Mouse (Mus musculus): ENCODE results near the gene Tbata. TPM values are rescaled to one million over a fixed set of nuclear protein-coding genes. Genes with fewer than 3 reads are reported as not detected.

The Tbata gene
- polyA plus RNA-seq, 1 experiment from 2014 or later = not detected

- peaks cover 13% of the 10 kb centered on the region for H3K4me1 ChIP-seq (ENCODE audit: insufficient read depth)
- no peaks in the 10 kb centered on the region for H3K27me3 ChIP-seq (ENCODE audit: insufficient read depth, low read length)
- no peak for TF ChIP-seq CTCF (IDR thresholded peaks at IDR 0.05; ENCODE audit: low read depth)
- TF ChIP-seq EP300 (IDR thresholded peaks at IDR 0.05; ENCODE audit: low read depth) = no peak
- H3K9me3 ChIP-seq (ENCODE audit: low read length) = no peaks in the 10 kb centered on the region
- H3K27ac ChIP-seq (ENCODE audit: low read depth) = peak overlapping the region; percentile 35; the same call in 1 of the 2 replicates
- no peak overlapping the region for H3K4me3 ChIP-seq (ENCODE audit: low read depth, low read length)
- H3K4me2 ChIP-seq (ENCODE audit: low read depth, low read length) = no peak overlapping the region
- ATAC-seq (no peak), DNase-seq (no peak)
- 23% methylated on average over 3 of the region's 3 CpGs for WGBS (ENCODE audit: insufficient replicate concordance)
- H3K9ac ChIP-seq (replicated peaks) = no peak overlapping the region
- no peaks in the 10 kb centered on the region; the same call in 1 of the 2 replicates for H3K36me3 ChIP-seq (replicated peaks; ENCODE audit: insufficient read depth, low read length)
Measured at GRCm38 (mm10) chr10:61135226-61135839, 36.4 kb upstream of the Tbata start.

GRCm38 (mm10) chr10:61137567-61137966, 34.2 kb upstream of the Tbata start:
- H3K4me1 ChIP-seq (ENCODE audit: insufficient read depth) = peaks cover 13% of the 10 kb centered on the region
- no peak for DNase-seq
- H3K4me2 ChIP-seq (ENCODE audit: low read depth, low read length) = no peak overlapping the region
- peak; percentile 88 for ATAC-seq
- 44% methylated on average over 1 of the region's 1 CpGs for WGBS (ENCODE audit: insufficient replicate concordance)
- H3K27ac ChIP-seq (ENCODE audit: low read depth) = peak overlapping the region; percentile 69
- H3K36me3 ChIP-seq (replicated peaks; ENCODE audit: insufficient read depth, low read length) = no peaks in the 10 kb centered on the region; the same call in 1 of the 2 replicates
- H3K27me3 ChIP-seq (ENCODE audit: insufficient read depth, low read length) = no peaks in the 10 kb centered on the region
- TF ChIP-seq CTCF (IDR thresholded peaks at IDR 0.05; ENCODE audit: low read depth) = no peak
- TF ChIP-seq EP300 (IDR thresholded peaks at IDR 0.05; ENCODE audit: low read depth) = no peak
- H3K9ac ChIP-seq (replicated peaks) = no peak overlapping the region
- H3K9me3 ChIP-seq (ENCODE audit: low read length) = no peaks in the 10 kb centered on the region
- no peak overlapping the region for H3K4me3 ChIP-seq (ENCODE audit: low read depth, low read length)

- ATAC-seq = no peak
- Histone ChIP-seq H3K36me3 (replicated peaks; ENCODE audit: insufficient read depth, low read length) (peaks cover 2% of the 10 kb centered on the region; the same call in 1 of the 2 replicates), H3K27me3 (ENCODE audit: insufficient read depth, low read length) (no peaks in the 10 kb centered on the region), H3K4me2 (ENCODE audit: low read depth, low read length) (no peak overlapping the region), H3K9ac (replicated peaks) (no peak overlapping the region), H3K9me3 (ENCODE audit: low read length) (no peaks in the 10 kb centered on the region), H3K4me1 (ENCODE audit: insufficient read depth) (peaks cover 10% of the 10 kb centered on the region), H3K27ac (ENCODE audit: low read depth) (no peak overlapping the region), H3K4me3 (ENCODE audit: low read depth, low read length) (no peak overlapping the region)
- no peak for DNase-seq
- 77% methylated on average over 2 of the region's 2 CpGs for WGBS (ENCODE audit: insufficient replicate concordance)
- TF ChIP-seq EP300 (IDR thresholded peaks at IDR 0.05; ENCODE audit: low read depth) (no peak), CTCF (IDR thresholded peaks at IDR 0.05; ENCODE audit: low read depth) (no peak)
Measured at GRCm38 (mm10) chr10:61143343-61143742, 28.4 kb upstream of the Tbata start.

GRCm38 (mm10) chr10:61145766-61146118, 26.0 kb upstream of the Tbata start:
- peak overlapping the region; percentile 92 for H3K27ac ChIP-seq (ENCODE audit: low read depth)
- H3K36me3 ChIP-seq (replicated peaks; ENCODE audit: insufficient read depth, low read length) = 0 out of 2 replicates have a peak, but pooled peaks cover 2% of the 10 kb centered on the region
- no peaks in the 10 kb centered on the region for H3K27me3 ChIP-seq (ENCODE audit: insufficient read depth, low read length)
- H3K4me1 ChIP-seq (ENCODE audit: insufficient read depth) = peaks cover 18% of the 10 kb centered on the region
- H3K9me3 ChIP-seq (ENCODE audit: low read length) = no peaks in the 10 kb centered on the region
- no peak for TF ChIP-seq CTCF (IDR thresholded peaks at IDR 0.05; ENCODE audit: low read depth)
- no peak for TF ChIP-seq EP300 (IDR thresholded peaks at IDR 0.05; ENCODE audit: low read depth)
- DNase-seq (no peak), ATAC-seq (no peak)
- H3K4me3 ChIP-seq (ENCODE audit: low read depth, low read length) = peak overlapping the region; percentile 71
- H3K4me2 ChIP-seq (ENCODE audit: low read depth, low read length) = peak overlapping the region; percentile 95
- 1% methylated on average over 3 of the region's 3 CpGs for WGBS (ENCODE audit: insufficient replicate concordance)
- H3K9ac ChIP-seq (replicated peaks) = peak overlapping the region; percentile 82

GRCm38 (mm10) chr10:61146119-61146806, 25.5 kb upstream of the Tbata start:
- 2% methylated on average over 52 of the region's 53 CpGs for WGBS (ENCODE audit: insufficient replicate concordance)
- no peak for TF ChIP-seq EP300 (IDR thresholded peaks at IDR 0.05; ENCODE audit: low read depth)
- no peak for TF ChIP-seq CTCF (IDR thresholded peaks at IDR 0.05; ENCODE audit: low read depth)
- Histone ChIP-seq H3K4me1 (ENCODE audit: insufficient read depth) (peaks cover 18% of the 10 kb centered on the region), H3K9ac (replicated peaks) (peak overlapping the region; percentile 82), H3K9me3 (ENCODE audit: low read length) (no peaks in the 10 kb centered on the region), H3K27me3 (ENCODE audit: insufficient read depth, low read length) (no peaks in the 10 kb centered on the region), H3K36me3 (replicated peaks; ENCODE audit: insufficient read depth, low read length) (0 out of 2 replicates have a peak, but pooled peaks cover 2% of the 10 kb centered on the region), H3K27ac (ENCODE audit: low read depth) (peak overlapping the region; percentile 92), H3K4me3 (ENCODE audit: low read depth, low read length) (peak overlapping the region; percentile 71), H3K4me2 (ENCODE audit: low read depth, low read length) (peak overlapping the region; percentile 95)
- DNase-seq (peak; percentile 75), ATAC-seq (0 out of 2 replicates have a peak, but pooled peaks have one; percentile 4)

GRCm38 (mm10) chr10:61146807-61147156, 25.0 kb upstream of the Tbata start:
- 3% methylated on average over 14 of the region's 14 CpGs for WGBS (ENCODE audit: insufficient replicate concordance)
- H3K4me3 ChIP-seq (ENCODE audit: low read depth, low read length) = peak overlapping the region; percentile 71
- peak; percentile 45 for DNase-seq
- no peaks in the 10 kb centered on the region for H3K27me3 ChIP-seq (ENCODE audit: insufficient read depth, low read length)
- peak; percentile 10 for ATAC-seq
- H3K9me3 ChIP-seq (ENCODE audit: low read length) = no peaks in the 10 kb centered on the region
- 0 out of 2 replicates have a peak, but pooled peaks cover 2% of the 10 kb centered on the region for H3K36me3 ChIP-seq (replicated peaks; ENCODE audit: insufficient read depth, low read length)
- H3K4me2 ChIP-seq (ENCODE audit: low read depth, low read length) = peak overlapping the region; percentile 95
- TF ChIP-seq EP300 (IDR thresholded peaks at IDR 0.05; ENCODE audit: low read depth) (no peak), CTCF (IDR thresholded peaks at IDR 0.05; ENCODE audit: low read depth) (no peak)
- H3K27ac ChIP-seq (ENCODE audit: low read depth) = peak overlapping the region; percentile 92
- peak overlapping the region; percentile 82 for H3K9ac ChIP-seq (replicated peaks)
- peaks cover 18% of the 10 kb centered on the region for H3K4me1 ChIP-seq (ENCODE audit: insufficient read depth)

All from liver, postnatal 0 days (tissue).